Mouse (Mus musculus): ENCODE results near the gene Fcna.

The Fcna gene

DNA sequence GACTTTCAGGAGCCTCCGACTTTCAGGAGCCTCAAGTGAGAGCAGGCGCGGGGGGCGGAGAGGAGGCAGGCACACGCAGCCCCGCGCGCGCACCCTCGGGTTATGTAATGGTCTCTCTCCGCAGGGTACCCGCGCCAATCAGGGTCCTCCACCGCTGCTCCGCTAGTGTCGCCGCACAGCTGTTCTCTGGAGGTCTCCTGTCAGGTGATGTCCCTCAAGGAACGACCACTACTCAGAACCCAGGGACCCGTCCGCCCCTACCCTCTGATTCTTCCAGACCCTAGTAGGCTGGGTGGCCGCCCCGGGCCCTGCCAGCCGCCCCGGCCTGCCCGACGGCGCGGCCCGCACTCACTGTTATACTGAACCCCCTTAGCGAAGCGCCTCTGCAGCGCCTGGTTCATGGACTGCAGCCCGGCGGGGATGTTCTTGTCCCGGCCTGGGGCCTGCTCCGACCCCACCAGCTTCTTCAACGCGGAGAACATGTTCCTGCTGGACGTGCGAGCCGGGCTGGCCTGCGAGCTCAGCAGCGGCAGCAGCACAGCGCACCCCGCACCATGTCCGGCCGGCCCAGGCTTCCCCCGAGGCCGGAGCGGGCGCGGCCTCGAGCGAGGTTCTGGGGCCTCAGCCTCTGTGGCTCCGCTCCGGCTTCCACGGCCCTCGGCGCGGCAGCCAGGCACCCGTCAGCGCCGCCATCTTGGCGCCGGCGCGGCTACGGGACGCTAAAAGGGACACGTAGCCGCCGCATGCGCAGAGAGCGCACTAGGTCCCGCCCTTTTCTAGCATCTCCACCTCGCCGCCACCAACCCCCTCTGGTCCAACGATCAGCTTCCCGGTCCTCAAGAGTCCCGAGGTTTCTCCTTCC, 19.8 kb downstream of the Fcna start, which contains the start of gene Rabl6:
TSS of gene Rabl6 (minus strand) at position 761 of the 862 bp plus-strand sequence.
- peak; percentile 91 for DNase-seq (ENCODE audit: low spot score)

DNA sequence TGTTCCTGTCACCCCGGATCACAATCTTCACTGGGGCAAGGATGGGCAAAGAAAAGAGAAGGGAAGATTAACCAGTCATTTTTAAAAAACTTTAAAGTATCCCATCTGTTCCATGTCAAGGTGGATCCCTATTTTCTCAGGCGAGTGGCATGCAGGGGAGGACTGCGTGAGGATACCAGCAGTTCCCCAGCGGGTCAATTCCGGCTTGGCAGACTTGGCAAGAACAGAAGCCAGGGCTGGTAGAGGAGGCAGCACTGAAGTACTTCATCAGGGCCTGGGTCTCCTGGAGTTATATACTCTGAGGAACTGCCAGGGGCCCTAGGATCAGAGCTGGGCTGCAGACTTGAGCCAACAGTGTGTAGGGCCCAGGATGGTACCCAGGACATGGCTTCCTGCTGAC, 25.3 kb downstream of the Fcna start:
- DNase-seq (ENCODE audit: low spot score) = no peak

DNA sequence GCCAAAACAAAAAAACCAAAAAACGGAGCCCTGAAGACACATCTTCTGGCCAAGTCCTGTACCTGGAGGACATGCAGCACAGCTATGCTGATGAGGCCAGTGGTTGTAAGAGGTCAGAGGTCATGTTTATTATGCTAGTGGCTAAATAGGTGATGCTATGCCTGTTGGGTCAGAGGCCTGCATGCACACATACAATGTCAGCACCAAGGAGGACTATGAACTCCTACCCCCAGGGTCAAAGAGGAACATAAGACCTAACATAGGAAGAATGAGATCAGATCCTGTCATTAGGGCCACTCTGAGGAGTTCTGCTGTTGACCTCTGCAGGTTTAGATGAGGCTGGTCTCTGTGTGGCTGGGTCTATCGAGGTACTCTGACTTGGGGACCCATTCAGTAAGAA, 27.8 kb downstream of the Fcna start:
- DNase-seq (ENCODE audit: low spot score) = no peak

DNA sequence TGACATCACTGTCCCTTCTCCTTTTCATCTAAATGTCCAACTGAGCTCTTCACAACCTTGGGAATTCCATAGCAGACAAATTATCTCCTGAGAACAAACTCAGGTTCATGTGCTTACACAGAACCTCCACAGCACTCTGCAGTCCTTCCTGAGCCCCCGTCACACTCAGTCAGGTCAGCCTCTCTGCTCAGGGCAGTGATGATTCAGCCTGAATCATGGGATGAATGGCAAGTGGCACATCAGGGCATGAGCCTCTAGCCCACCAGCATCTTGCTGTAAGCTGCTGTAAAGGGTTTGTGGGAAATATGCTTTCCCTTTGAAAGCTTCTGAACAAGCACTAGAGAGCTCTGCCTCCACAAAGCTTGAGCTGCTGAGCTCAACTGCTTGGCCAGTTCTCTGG, 29.1 kb downstream of the Fcna start:
- no peak for DNase-seq (ENCODE audit: low spot score)

DNA sequence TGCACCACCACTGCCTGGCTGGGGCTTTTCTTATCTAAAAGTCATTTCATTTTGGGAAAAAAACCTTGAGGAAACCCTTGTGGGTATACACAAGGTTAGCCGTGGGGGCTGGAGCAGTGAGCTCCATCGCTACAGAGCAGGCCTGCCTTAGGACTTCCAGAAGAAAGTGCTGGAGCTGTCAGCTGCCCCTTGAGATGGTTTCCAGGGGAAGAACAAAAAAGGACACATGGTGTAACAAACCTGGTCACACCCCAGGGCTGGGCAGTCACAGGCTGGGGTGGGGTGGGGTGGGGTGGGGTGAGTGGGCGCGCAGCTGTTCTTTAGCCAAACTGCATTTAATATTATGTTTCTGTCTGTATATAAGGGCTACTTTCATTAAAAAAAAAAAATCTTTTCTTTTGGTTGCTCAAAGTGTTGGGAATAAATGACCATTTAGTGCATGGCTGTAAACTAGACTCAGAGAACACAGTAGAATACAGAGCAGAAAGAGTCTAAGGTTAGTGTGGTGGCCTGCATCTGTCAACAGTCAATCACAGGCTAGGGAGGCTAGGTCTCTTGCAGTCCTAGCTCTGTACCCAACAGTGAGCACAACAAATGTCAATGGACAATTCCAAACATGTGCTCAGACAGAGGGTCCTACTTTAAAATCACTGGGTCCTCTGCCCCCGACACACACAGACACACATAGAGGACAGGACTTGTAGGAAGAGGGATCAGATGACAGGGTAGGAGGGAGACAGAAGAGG, 30.9 kb downstream of the Fcna start:
- no peak for DNase-seq (ENCODE audit: low spot score)

DNA sequence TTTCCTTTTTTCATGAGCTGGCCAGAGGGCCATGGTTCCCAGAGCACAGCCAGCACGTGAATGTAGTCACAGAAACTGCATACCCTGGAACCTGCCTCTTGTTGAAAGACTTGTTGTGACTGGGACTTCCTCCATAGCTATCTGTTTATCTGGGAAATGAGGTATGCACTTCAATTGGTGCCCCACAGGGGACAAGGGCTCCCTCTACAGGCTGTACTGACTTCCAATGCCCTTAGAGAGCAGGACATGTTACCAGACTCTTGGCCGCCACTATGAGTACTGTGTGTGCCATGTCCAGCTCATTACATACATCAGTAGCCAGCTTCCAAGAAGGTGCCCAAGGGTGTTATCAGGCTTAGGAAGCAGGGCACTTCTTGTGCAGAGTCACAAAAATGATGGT, 36.0 kb downstream of the Fcna start:
- DNase-seq (ENCODE audit: low spot score) = peak; percentile 69

DNA sequence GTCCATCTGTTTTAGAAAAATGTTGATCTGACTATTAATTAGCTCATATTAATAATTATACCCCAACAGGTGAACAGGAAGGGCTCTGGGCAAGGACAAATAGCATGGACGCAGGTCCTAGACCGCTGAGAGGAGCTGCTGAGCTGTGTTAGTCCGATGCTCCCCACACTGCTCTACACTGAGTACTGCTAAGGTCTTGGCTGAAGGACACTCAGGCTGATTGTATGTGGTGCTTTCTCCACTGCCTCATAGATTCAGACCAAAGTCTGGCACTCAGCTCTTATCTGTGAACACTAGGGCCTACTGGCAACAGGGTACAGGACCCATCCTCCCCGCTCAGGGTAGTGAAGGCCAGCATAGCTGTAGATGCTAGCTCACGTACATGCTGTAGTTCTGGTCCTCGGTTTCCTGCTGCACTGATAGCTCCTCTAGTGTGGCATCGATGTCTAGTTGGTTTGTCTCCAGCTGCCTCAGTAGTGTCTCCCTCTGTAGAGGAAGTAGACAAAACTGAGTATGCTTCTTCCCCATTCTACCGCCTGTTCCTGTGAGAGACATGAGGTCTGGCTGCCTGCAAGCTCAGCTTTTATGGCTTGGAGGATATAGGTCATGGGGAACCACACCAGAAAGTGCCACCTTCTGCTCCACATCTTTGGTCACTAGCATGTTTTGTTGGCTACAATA, 39.5 kb downstream of the Fcna start:
- no peak for DNase-seq (ENCODE audit: low spot score)

DNA sequence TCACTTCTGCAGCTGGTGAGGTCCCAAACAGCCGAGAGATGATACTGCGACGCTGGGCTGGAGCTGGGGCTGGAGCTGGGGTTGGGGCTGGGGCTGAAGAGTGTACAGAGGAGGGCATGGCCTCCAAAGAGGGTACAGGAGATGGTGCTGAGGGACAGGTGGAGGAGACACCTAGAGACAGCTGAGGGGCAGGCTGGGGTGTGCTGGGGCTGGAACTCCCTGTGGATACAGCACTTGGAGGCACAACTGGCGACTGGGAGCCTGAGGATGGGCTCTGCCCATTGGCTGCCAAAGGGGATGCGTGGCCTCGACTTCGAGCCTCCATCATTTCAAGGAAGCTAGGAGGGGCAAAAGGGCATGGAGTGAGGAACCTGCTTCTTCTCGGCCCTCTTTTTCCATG, 40.5 kb downstream of the Fcna start:
- no peak for DNase-seq (ENCODE audit: low spot score)

DNA sequence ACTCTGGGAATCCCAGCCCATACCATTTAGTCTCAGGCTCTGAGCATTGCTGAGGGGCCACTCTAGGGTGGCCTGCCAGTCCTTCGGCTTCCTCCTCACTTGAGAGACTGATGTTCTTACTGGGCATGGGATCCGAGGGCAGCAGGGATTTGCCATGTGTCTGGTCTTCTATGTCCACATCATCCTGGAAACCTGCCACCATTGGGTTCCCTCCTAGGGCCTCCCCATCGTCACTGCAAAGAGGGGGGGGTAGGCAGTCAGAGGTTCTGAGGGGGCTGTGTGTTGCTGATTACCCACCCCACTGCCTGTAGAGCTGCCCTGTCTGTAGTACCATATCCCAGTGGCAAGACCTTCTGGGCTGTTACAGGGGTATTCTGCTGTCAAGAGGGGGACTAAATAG, 42.2 kb downstream of the Fcna start:
- no peak for DNase-seq (ENCODE audit: low spot score)

DNA sequence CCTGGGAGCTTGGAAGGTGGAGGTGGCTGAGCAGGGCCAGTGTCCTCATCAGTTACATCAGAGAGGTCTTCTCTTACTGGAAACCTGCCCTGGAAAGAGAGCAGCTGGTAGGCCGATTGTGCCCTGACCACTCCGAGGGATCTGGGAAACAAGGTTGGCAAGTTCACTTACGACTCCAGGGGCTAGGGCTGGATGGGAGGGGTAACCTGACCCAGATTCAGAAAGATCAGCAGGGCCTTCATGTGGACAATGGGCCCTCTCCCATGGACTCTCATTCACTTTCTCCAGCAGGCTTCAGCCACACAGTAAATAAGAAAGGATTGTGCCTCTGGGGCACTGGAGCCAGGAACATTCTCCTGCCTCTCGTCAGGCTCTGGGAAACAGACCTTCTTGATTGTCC, 43.0 kb downstream of the Fcna start:
- DNase-seq (ENCODE audit: low spot score) = no peak

DNA sequence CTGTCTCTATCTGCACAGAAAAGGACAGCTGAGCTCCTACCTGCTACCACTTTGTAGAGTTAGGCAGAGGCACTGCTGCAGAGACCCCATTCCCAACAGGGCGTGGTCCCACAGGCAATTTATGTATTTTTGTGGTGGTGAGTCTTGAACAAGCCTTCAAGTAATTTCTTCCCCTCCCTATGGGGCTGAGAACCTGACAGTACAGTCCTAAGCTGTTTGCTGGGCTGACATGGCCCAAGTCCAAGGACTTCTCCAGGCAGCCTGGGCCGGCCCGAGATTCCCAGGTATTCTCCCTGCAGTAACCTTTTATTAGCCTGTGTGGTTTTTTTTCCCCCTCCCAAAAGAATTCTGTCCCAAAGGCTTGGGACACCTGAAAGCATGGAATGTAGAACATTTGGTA, 43.7 kb downstream of the Fcna start:
- DNase-seq (ENCODE audit: low spot score) = no peak

DNA sequence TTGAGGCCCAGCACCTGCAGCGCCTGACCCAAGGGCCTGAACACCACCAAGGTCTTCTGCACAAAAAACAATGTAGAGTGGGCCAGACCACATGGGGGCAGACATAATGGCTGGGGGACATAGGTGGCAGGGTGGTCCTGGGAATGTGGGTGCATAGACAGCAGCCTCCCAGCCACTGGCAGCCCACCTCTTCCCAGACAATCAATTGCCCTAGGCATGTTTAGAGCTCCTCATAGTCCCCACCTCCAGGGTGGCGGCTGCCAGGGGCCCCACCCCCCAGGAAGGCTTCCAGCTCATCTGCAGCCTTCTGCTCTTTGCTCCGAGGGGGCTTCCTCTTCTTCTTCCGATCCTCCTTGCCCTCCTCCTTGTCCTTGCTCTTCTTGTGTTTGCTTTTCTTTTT, 44.3 kb downstream of the Fcna start:
- DNase-seq (ENCODE audit: low spot score) = no peak

DNA sequence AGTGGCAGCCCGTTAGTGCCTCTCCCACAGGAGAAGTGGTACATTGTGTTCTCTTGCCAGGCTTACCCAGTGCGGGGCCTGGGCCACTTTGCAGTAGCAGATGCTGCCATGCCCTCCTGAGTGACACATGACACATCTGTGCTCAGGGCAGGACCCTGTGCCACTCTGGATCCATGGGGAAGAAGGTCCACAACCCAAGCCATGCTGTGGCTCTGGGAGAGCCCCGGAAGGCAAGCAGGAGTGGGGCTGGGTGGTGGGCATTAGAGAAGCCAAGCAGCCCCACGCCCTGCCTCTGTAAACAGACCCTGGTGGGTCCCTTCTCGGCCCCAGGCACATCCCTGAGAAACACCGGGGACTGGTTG, 44.7 kb downstream of the Fcna start:
- DNase-seq (ENCODE audit: low spot score) = no peak

DNA sequence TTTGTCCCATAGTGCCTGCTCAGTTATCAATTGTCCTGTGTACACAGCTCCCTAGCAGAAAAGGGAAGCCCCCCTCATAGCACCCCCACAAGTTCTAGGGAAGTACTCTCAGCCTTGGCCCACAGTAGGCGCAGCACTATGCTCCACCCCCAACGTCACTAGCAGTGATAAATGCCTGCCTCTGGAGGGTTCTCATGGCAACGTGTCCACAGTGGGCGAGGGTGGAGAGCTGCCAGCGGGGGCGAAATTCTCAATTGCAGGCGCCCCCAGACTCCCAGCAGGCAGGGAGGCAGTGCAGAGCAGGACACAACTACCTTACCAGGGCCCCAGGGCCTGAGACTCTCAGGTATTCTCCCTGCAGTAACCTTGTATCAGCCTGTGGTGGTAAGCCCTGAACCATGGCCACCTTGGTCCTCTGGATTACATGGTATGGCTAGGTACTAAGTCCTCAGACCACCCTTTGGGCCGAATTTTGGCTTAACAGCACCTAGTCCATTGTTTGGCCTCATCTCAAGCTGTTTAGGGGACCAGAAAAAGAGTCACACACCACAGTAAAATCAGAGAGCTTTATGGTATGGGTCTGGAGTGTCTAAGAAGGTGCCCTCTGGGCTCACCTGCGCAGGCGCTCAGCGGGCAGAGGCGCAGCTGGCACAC, 45.2 kb downstream of the Fcna start:
- DNase-seq (ENCODE audit: low spot score) = no peak

DNA sequence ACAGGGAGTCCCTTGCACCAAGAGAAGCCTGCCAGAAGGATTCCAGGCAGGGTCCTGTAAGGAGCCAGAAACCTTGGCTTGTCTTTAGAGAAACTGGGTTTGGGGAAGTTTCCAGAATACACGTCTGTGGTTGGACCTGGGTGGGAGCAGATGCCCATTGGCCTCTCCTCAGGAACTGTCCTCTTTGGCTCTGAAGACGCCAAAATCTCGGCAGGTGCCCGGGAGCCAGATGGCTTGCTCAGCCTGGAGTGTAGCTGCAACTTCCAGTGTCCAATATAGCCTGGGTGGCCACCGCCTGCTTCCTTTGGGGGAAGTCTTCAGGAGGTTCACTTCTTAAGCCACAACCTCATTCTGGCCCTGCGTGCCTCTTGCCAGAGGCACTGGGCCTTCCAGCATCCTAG, 45.9 kb downstream of the Fcna start:
- DNase-seq (ENCODE audit: low spot score) = no peak

DNA sequence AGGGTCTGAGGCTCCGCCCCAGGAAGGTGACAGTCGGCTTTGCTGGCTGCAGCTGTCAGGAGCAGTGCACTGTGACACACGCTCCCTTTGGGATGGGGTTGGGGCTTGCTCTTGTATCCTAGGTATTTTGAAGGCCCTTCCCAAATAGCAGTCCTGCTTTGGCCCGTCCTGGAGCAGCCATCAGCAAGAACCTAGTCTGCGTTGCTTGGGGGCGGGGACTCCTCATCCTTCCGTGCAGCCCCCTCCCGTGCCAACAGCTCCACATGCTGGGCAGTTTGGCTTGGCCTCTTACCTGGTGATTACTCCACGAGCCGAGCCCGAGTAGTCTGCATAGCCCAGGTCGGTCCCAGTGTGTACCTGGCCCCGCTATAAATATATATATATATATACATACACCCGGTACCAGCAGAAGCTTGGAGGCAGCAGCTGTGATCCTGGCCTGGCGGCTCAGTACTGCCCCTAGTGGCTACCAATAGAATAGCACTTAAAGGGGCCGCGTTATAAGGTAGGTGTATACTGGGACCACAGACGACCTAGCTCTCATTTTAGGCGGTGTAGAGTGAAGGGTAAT, 46.5 kb downstream of the Fcna start, which contains the start of gene Ajm1:
TSS of gene Ajm1 (minus strand) at position 464 of the 571 bp plus-strand sequence.
- no peak for DNase-seq (ENCODE audit: low spot score)

DNA sequence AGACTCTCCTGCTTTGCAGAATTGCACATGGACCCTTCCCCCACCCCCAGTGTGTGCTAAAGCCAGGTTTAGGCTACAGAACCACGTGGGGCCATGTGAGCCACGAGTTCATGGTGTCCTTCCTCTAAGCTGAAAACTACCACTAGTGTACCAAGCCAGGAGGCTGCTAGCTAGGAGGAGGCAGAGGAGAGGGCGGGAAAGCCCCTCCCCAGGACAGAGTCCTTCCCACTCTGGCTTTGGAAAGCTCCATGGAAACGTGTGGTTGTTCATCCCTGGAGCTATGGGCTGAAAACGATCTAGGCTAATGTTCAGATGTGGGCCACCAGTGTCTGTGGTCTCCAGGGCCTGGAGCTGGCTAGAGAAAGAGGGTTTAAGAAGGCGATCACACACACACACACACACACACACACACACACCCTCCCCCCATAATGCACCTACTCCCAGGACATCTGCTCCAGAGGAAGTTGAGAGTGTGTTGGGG, 47.2 kb downstream of the Fcna start:
- DNase-seq (ENCODE audit: low spot score) = no peak

DNA sequence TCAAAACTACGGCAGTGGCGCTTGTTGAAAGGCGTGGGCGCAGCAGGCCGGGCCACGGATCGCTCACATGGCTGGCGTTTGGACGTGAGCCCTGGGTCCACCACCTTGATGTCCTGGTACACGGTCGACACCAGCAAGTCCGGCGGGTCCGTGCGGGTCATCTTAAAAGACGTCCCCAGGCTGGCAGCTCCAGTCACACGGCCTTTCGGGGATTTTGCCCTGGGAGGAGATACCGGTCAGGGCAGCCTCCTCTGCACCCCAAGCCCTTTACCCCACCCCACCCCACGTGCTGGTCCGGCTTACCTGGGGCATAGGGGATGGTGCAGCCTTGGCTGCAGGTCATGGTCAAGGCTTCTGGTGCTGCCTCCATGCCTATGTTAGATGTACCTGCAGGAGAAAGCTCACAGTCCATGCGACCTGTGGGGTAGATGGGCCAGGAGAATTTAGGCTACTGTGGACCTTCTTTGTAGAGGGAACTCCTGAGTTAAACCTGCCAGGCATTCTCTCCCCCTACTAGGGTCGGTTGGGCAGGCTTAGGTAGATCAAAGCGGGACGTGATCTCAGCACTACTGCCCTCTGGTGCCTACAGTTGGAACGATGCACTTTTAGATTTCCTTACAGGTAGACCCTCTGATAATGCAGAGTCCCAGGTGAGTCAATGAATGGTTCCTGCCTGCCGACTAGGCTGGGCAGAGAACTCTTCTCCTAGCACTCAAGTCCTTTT, 47.9 kb downstream of the Fcna start:
- DNase-seq (ENCODE audit: low spot score) = no peak

DNA sequence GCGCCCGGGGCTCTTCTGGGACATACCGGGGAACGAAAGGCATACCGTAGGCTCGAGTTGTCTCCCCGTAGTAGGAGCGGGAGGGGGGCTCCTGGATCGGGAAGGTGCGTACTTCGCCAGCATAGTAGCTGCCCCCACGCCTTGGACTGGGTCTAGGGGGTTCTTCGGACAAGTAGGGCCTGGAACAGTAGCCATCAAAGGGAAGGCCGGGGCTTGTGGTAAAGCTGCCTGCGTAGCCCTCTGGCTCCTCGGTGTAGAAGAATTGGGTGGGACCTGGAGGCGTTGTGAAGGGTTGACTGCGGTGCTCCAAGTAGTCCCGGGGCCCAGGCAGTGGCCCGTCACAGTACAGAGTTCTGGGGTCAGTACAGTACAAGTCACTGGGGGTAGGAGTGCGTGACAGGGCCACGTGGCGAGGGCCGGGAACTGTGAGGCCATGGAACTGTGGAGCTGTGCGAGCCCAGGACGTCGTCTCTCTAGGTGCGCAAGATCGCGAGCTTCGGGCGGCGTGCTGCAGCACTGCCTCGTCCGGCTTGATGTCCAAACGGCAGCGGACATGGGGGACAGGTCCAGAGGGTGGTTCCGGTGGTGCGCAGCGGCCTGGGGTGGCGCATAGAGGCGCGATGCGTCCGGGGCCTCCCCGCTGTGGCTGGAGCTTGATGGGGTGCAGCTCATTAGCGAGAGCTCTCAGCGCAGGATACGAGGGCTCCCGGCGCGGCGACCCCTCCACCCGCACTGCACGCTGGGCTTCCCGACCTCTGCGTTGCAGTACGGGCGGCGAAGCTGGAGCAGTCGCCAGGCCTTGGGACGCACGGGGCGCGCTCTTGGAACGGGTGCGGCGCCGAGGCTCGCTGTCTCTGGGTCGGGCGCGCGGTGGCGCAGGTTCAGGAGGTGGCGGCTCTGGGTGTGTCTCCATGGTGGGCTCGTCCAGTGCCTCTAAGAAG, 48.8 kb downstream of the Fcna start:
- no peak for DNase-seq (ENCODE audit: low spot score)

All from urinary bladder, postnatal 14 days (tissue).